Mouse (Mus musculus) adipocyte (in vitro differentiated cells): ENCODE results near the gene Gm17622.

ENCODE experiments used
- DNase-seq: peaks from one replicate; pipeline ENCODE4 v3.0.0-alpha.2; 2016; ENCODE audit warnings: low spot score

The Gm17622 gene

DNA sequence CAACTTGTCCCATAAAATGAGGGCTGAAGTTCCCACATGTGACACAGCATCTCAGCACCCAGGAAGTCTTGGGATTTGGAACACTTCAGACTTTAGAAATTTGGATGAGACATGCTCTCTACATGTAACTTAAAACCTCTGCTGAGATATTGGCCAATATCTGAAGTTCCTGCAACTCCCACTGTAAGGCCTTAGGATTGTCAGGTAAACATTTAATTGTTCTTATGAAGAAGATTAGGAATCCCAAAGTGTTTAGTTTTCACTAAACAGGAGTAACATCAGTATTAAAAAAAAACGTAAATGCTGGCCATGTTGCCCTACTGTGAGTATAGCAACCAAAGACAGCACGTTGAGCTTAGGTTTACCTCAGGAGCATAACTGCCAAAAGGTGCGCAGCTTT is at the start of gene Gm17622:
Gene Gm17622, plus strand, starts transcription at position 301 of the 400 bp plus-strand sequence.
- no peak for DNase-seq

DNA sequence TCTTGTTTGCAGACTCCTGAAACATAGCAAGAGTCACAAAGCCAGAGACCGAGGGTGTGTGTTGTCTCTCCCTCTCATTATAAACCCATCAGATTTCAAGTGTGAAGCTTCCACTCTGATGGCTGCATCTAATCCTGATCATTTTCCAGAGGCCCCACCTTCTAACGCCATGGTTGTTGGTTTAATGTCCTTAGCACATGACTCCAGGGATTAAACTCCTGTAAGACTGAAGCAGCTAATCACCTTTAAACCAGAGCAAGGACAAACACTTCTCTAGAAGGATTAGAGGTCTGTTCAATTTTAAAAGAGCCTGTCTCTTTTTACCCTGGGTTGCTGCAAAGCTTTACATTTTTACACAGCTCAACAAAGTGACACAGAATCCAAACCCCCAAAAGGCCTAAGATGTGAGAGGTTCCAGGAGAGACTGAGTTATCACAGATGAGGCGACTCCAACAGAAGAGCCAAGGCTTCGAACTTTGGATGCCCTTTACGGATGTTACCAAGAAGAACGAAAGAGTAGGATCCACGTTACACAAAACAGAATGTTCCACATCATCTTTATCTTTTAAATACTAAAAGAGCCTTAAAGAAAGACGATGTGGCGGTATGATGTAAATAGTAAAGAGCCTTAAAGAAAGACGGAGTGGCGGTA is 40.2 kb upstream of the Gm17622 start:
- no peak for DNase-seq

DNA sequence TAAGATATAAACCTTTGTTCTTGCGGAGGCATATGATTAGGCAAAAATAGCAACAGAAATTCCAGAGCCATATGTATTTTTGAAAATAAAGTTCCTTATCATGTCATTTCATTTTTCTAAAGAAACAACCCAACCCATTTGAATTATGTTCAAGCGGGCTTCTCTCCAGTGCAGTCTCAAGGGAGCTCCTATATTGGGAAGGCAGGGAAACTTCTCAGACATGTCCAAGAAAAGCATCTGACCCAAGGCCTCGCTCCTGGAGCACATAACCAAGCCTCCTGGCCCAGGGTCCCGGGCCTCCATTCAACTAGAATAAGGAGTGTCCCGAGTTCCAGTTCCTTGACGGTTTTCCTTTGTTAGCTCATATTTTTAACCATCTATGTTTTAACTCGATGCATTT is 39.7 kb upstream of the Gm17622 start:
- DNase-seq: peak; percentile 71

DNA sequence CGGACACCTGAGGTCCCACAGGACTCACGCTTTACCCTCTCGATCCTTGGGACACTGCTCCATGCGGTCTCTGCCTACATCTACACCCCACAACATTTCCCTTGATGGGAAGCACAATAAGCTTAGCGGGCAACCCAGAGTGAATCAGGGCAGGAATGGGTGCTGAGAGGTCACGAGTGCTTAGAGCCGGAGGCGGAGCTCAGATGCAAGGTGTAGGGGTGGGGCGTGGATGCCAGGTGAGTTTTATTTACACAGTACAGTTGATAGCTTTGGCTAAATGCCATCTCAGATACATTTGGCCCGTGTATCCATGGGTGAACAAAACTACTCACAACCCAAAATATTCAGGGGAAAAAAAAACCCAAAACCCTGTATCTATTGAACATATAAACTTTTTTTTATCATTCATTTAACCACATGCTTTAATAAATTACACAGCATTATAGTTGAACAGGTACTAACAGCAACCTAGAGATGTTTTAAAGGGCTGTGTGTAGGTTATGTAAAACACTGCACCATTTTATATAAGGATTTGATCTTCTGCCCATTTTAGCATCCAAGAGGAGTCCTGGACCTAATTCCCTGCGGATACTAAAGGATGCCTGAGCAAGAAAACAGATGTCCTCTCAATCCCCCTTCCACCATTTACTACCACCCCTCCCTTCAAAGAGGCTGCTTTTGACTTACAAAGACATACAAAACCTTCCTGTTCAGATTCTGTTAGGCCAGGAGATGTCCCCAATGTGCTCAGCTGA is 39.0 kb upstream of the Gm17622 start:
- DNase-seq: no peak

DNA sequence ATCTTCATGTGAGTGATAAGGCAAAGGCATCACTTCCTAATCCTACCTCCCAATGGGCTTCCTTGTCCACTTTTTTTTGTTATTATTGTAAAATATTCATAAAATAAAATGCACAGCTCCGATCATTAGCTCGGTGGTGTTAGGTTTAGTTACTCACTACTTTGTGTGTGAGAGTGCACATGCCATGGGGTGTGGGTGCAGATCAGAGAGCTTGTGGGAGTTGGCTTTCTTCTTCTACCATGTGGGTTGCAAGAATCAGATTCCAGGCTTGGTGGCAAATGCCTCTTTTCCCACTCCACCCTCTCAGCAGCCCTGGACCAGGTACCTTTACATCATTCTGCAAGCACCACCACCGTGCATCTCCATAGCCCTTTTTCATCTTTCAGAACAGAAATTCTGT is 37.9 kb upstream of the Gm17622 start:
- DNase-seq: no peak

DNA sequence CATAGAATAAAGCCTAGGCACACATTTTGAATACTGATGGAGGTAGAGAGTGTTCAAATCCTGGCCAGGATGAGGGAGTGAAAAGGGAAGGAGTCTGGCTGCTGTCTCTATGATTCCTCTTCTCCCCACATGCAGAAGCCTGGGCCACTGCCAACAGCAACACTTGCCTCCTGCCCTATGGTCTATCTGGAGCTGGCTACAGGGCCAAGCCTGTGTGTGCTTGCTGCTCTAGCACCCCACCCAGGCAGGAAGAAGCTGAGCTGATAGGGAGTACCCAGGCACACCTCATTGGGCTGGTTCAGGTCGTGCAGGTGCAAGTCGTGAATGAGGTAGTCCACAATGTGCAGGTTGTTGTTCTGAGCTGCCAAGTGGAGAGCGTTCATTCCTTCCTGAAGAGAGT is 36.2 kb upstream of the Gm17622 start:
- DNase-seq: peak; percentile 91

DNA sequence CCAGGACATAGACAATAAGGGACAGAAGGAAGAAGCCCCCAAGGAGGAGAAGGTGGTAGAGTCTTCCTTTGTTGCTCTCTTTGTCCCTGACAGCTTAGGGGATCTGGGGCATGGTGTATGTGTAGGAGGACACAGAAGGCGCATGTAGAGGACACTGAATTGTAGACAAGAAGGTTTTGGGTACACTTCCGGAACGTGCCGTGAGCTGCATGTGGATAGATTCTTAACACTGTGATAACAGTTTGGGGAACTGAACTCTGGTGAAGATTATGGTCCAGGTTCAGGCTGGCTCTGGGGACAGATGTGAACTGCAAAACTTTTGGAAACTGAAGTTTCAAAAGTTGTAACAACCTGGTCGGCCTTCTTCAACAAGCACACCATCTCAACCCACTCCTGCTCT is 33.0 kb upstream of the Gm17622 start:
- DNase-seq: no peak

DNA sequence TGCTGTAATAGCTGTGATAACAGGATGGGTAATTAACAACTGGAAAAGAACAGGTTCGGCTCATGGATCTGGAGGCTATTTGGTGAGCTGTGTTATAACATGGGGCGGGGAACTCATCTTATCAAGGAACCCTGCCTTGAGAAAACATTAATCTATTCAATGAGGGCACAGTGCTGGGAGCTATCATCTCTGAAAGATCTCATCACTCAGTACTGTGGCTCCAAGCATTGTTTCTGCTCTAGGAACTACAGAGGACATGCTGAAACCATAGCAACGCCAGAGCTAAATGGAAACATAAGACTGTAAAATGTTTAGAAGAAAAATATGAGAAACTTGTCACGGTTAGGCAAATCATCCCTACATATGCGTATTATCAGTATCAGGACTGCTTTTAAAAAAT is 32.5 kb upstream of the Gm17622 start:
- no peak for DNase-seq

DNA sequence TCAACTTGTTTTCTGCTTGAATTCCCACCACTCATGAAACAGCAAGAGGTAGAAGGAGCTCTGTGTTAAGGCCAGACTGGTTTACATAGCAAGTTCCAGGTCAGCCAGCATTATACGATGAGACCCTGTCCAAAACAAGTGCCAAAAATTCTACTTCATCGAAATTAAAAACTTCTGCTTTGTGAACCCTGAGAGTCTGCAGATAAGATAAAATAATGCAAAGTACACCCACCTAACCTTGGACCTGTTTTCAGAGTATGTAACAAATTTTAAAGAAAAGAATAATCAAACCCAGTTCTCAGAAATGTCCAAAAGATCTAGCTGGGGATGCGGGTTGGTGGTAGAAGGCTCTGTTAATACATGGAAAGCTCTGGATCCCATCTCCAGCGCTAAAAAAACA is 31.9 kb upstream of the Gm17622 start:
- no peak for DNase-seq

DNA sequence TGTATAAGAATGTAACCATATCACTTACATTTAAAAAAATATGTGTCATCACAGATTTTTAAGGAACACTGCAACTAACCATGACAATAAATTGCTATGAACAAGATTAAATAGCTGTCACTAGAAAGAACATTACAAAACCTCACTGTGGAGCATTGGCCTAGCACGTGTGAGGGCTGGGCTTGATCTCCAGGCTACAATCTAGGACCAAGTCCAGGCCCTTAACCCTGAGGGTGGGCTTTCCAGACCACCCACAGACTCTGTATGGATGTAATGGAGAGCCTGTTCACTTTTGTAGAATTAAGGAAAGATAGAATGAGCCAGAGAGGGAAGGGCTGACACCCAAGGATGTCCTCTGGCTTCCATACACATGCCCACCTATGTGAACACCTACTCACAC is 27.9 kb upstream of the Gm17622 start:
- no peak for DNase-seq

DNA sequence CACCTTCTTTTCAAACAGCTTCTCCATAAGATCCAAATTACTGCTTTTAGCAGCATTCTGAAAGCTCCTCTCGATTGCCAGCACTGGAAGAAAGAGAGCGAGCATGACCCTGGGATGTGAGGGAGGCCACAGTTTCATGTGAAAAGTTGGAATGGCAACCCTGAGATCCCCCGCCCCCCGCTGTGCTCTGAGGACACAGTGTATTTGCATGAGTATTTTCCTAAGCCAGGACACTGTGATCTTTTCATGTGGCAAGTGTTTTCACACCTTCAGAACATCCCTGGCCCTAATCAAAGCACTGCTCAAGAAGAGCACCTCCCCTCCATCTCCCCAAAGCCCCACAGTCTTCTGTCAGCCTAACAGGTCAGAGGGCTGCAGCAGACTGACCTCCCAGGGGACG is 25.2 kb upstream of the Gm17622 start:
- no peak for DNase-seq

DNA sequence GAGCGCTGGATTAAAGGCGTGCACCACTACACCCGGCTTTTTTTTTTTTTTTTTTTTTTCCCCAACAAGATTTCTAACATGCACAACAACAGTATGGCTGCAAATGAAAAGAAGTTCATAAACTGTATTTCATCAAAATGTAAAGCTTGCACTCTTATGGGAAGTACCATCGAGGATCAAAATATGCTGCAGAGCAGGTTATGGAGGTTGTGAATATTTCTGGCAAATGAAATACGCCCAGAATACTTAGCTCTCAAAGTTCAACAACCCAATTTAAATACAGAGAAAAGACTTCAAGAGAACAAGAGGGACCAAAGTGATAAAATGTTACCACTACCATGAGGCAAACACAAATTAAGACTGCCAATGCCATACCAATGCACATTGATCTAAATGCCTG is 21.9 kb upstream of the Gm17622 start:
- DNase-seq: no peak

DNA sequence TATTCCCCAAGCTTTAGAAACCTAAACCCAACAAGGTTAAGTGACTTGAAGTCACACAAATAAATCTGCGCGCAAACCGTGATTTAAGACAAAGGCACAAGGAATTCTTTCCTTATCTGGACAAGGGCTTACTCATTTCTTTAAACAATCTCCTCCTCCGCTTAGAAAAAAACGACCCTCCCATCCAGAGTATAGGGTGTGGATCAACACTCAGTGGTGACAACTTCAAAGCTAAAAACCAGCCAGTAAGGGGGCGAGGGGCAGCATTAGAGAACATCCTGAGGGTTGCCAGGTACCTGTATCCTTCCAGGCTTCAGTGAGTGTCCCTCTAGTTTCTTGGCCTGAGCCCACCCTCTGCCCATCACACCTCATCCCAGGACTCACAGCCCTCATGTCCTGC is 20.0 kb upstream of the Gm17622 start:
- DNase-seq: no peak

DNA sequence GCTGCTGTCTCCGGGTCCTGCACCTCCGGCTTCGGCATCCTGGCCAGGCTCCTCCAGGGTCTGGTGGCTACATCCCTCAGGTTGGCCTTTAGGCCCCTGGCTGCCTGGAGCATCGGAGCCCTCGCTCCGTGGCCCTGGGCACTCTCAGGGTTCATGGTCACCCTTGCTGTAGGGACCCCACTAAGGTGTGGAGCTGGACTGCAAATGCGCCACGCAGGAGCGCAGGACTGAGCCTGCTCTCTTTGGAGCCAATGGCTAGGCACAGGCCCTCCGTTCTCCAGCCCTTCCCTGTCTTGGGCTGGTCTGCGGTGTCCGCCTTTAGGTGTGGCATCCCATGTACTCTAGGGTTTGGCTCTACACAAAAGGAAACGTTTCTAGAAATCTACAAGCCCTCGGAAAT is 19.6 kb upstream of the Gm17622 start, which contains the start of gene Ankdd1b:
Gene Ankdd1b, minus strand, starts transcription at position 242 of the 400 bp plus-strand sequence.
- no peak for DNase-seq

DNA sequence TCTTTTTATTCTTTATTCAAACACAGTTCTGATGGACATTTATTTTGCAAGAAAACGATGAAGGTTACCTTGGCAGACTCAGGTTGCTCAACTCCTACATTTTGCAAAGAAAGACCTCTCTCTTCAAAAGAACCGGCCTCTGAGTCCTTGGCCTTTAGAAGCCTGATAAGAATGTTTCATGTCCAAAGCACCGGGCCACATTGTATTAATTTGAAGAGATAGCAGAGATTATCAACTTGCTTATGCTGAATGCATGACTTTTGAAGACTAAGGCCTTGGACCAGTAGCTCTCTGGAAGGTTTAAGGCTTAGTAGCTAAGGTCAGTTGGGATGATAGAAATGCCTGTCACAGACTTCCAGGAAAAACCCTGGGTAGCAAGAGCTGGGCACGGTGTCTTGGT is 13.3 kb upstream of the Gm17622 start:
- no peak for DNase-seq

DNA sequence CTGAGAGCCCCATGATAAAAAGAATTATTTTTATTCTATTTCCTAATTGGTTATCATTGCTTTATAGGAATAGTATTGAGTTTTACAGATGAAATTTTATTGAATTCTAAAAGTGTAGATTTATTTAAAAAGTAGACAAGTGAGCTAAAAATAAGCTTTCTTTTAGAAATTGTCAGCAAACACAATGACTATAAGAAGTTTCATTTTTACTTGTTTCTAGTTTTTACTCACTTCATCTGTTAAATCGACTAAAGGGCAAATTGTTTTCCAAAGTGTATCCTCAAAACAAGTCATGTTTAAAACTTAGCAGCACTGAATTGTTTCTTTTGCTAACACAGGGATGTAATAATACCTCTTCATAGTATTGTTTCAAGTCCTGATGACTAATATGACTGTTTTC is 11.5 kb upstream of the Gm17622 start:
- no peak for DNase-seq

DNA sequence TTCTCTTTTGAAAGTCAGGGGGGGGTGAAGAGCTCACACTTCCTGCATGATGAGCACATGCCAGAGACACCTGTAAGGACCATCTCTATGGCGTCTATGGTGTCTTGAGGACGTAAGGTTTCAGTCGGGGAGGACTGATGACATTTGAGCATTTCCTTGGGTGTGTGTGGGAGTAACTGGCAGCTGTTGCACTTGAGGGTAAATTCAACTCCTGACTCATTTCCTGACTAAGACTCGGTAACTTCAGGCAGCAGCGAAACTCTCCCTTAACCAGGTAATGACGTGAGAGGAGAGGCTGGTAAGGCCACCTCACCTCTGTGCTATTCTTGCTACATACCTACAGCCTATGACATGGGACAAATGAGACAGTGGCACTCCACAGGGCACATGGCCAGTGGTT is 3.3 kb upstream of the Gm17622 start:
- no peak for DNase-seq

DNA sequence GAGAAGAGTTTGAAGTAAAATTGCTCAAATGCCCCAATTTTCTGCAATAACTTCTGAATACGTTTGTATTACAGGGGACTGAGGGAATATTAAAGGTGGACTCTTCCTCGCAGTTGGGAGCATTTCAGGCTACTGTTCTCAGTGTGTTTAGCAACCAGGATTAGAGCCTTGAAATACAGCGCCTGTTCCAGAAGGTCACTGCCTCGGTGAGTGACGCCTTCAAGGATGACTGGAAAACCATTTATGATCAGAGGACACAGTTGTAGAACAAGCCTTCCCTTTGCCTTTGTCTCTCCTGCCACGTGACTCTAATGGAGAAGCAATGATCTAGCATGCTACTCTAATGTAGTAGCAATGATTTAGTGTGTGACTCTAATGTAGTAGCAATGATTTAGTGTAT is 2.6 kb upstream of the Gm17622 start:
- DNase-seq: no peak

DNA sequence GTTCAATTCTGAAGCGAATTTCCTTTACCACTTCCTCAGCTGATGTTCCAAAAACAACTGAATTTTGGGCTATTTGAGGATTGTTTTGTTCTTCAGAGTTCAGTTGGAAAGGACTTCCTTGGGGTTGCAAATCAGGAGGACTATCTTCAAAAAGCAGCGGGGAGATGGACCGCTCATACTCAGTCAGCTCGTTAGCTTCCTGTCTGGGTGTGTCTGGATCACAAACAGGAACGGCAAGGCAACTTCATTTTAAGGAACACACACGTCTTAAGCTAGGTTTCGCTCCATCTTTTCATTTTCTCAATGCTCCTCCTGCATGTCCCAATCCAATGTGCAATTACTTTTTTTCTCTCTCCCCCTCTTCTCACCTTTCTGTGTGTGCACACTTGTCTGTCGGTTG is 6.1 kb downstream of the Gm17622 start:
- DNase-seq: no peak

DNA sequence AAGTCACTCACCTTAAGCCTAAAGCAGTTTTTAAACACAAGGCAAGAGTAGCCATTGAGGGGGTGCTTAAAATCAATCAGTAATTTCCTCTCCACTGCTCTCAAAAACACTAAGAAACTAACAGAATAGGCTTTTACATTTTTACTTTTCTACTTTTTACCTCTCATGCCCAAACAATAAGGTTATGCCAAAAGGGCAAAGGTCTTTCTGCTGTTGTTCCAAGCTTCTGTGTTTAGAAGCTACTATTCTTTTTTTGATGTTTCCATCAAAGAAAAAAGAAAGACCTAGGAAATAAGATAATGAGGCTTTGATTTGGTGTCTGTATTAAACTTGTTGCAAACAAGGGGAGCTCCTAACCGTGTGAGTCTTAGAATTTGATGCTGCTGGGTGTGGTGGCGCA is 9.4 kb downstream of the Gm17622 start:
- no peak for DNase-seq

DNA sequence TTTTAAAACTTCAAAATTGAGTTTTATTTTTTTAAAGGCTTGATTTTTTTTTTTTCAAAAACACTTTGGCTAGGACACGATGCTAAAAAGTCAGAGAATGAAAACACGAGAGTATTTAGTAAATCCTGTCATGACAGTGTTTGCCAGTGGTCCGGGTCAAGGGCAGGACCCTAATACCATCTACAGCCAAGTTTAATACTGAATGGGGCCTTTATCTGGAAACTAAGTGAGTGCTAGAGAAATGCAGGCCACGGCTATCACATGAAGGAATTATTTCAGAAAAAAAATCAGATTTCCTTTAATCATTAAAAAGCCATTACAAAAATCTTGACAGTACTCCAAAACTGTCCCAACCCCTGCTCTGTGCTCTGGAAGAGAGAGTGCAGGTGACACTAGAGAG is 15.1 kb downstream of the Gm17622 start:
- no peak for DNase-seq

DNA sequence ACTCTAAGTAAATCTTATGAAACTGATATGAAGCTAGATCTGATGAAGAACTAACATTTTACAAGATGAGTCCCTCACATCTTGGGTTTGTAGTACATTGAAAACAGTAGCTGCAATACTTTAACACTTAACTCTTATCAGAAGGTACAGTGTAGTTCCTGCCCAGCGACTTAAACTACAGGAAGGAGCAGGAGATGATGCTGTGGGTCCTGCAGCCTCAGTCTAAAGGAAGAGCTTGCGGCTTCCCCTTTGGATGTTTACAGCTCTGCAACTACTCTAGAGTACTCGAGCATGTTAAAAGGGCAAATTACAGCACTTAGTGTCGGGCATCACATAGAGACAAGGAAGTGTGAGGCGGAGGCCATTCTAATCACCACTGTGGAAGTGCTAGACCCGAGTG is 15.8 kb downstream of the Gm17622 start:
- DNase-seq: no peak

DNA sequence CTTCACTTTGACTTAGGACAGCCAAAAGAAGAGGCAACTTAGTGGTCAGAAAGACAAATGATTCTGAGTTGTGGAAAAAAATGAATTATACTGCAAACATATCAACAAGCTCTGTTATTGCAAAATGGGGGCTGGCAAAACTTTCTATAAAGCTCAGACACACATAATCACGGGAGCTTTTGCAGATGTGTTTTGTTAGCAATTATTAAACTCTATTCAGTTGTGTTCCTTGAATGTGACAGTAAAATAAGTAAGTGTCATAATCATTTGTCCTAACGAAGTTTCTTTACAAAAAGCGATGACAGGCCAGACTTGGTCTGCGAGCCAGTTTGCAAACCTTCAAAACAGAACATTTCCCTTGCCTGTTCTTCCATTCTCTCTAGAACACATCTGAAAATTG is 17.0 kb downstream of the Gm17622 start:
- no peak for DNase-seq

DNA sequence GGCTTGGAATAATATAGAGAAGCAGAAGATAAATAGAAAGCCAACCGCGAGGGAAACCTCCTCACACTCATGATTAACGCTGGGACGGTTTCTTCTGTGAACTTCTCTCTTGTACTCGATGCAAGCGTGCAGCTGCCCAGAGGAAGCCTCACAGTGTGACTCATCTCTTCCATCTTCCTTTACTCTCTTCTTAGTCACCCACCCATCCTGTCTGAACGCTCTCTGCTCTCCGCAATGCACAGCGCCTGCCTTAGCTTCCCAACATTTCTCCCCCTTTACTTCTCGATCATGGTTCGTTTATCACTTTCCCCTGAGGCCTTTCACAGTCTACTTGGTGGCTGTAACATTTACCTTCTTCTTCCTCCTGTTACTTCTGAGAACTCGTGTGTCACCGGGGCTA is 20.1 kb downstream of the Gm17622 start:
- DNase-seq: no peak
